Comparison of ENCODE assay signal across 19 mouse cellular contexts in genomic region chr19:23168899-23169658, GRCm38 (mm10). TPM values are rescaled to one million over a fixed set of nuclear protein-coding genes. Genes with fewer than 3 reads are reported as not detected.
A peak's percentile ranks its signal among the peaks of the same experiment; 100 is the strongest.
DNase-seq lines count a peak whose midpoint lies in the region; ATAC-seq and TF ChIP-seq lines count a peak whose summit lies in the region.
"Had no signal": no experiment of that assay in that cellular context is flagged by ENCODE, and none has a peak within 500 bp of the region (broad histone marks: within the 10 kb centered on the region; RNA-seq: fewer than 3 reads in every experiment).

No protein-coding gene starts in this region.

- no peak overlapping the region for H3K4me3 ChIP-seq in layer of hippocampus, adult 2 months
- no peak overlapping the region for H3K4me3 ChIP-seq in ES-Bruce4 (ENCODE audit: low read depth, low read length)
- H3K4me3 ChIP-seq in kidney, embryonic 16.5 days (ENCODE audit: low read length), result no peak overlapping the region
- H3K4me3 ChIP-seq: embryonic facial prominence, embryonic 15.5 days; heart, adult 2 months; liver, embryonic 15.5 days; myocyte had no signal

- in situ Hi-C loops in Patski (cut with MboI; ENCODE audit: low pct_unique_long_range_greater_than_20kb), result no loop called here

- peak overlapping the region; percentile 78 for H3K27ac ChIP-seq in layer of hippocampus, adult 2 months
- H3K27ac ChIP-seq in ES-Bruce4 (ENCODE audit: insufficient read depth, low read length), result peak overlapping the region; percentile 73
- H3K27ac ChIP-seq in kidney, embryonic 16.5 days (ENCODE audit: low read length), result no peak overlapping the region
- H3K27ac ChIP-seq: embryonic facial prominence, embryonic 15.5 days; heart, adult 2 months; liver, embryonic 15.5 days had no signal

- no peak for TF ChIP-seq CTCF in layer of hippocampus, adult 2 months (conservative IDR thresholded peaks at IDR 0.05)
- TF ChIP-seq CTCF in ES-Bruce4 (IDR thresholded peaks at IDR 0.05; ENCODE audit: low read depth, low read length) (no peak), Patski (IDR thresholded peaks at IDR 0.05) (no peak)

- ATAC-seq in Patski, result peak; percentile 17
- ATAC-seq in megakaryocyte-erythroid progenitor cell, adult 5-6 weeks (replicated peaks; ENCODE audit: low FRiP score, low TSS enrichment, poor library complexity, severe bottlenecking), result 0 out of 2 replicates have a peak, but pooled peaks have one; percentile 12
- no peak for ATAC-seq in kidney, embryonic 16.5 days (ENCODE audit: low FRiP score, low TSS enrichment)

- TF ChIP-seq EP300 in ES-Bruce4 (IDR thresholded peaks at IDR 0.05; ENCODE audit: insufficient read depth, low read depth, low read length), result no peak

- H3K9ac ChIP-seq in ES-Bruce4 (ENCODE audit: low read depth, poor library complexity, severe bottlenecking), result no peak overlapping the region
- H3K9ac ChIP-seq in kidney, embryonic 16.5 days (replicated peaks; ENCODE audit: low read length), result no peak overlapping the region
- H3K9ac ChIP-seq: embryonic facial prominence, embryonic 15.5 days; liver, embryonic 15.5 days had no signal

- no peaks in the 10 kb centered on the region for H3K27me3 ChIP-seq in ES-Bruce4 (ENCODE audit: control insufficient read depth, insufficient read depth, low read length, poor library complexity, severe bottlenecking)
- no peaks in the 10 kb centered on the region for H3K27me3 ChIP-seq in Patski
- no peaks in the 10 kb centered on the region for H3K27me3 ChIP-seq in kidney, embryonic 16.5 days (ENCODE audit: insufficient read depth, low read length)
- H3K27me3 ChIP-seq: embryonic facial prominence, embryonic 15.5 days; liver, embryonic 15.5 days had no signal

- no peak for TF ChIP-seq POLR2A in ES-Bruce4 (IDR thresholded peaks at IDR 0.05; ENCODE audit: insufficient read depth, low read length)

- POLR2A ChIA-PET in Patski (lab: Charles Lee), result interaction anchor here (0.7 kb wide), 1 partner anchor 238 kb away, joined by 4 read pairs; no protein-coding TSS in a partner anchor

- 71% methylated on average over 5 of the region's 5 CpGs for WGBS in kidney, embryonic 16.5 days

- no peaks in the 10 kb centered on the region; the same call in 1 of the 2 replicates for H3K9me3 ChIP-seq in ES-Bruce4 (replicated peaks; ENCODE audit: control insufficient read depth, insufficient read depth, low read length, poor library complexity, severe bottlenecking)
- no peaks in the 10 kb centered on the region for H3K9me3 ChIP-seq in kidney, embryonic 16.5 days (ENCODE audit: low read length)
- H3K9me3 ChIP-seq: embryonic facial prominence, embryonic 15.5 days; liver, embryonic 15.5 days had no signal

- no peak for DNase-seq in layer of hippocampus, adult 2 months (ENCODE audit: low spot score in 2 of 2)
- no peak for DNase-seq in layer of hippocampus, postnatal 36 days
- peak; percentile 24 for DNase-seq in Patski (ENCODE audit: low read depth, low spot score)
- DNase-seq in adrenal gland, postnatal 14 days, result no peak
- DNase-seq: adrenal gland, adult 8-10 months; cerebellum, adult 11 months; cerebellum, postnatal 25 days; gastrocnemius, postnatal 14 days; heart, adult 2 months; kidney, adult 11 months; kidney, postnatal 14 days; midbrain, embryonic 14.5 days; spleen, adult 18-20 months had no signal

- no peak overlapping the region for H3K4me2 ChIP-seq in kidney, embryonic 16.5 days (replicated peaks; ENCODE audit: low read depth, low read length)
- H3K4me2 ChIP-seq: embryonic facial prominence, embryonic 15.5 days; liver, embryonic 15.5 days had no signal

- H3K4me1 ChIP-seq in ES-Bruce4 (ENCODE audit: control insufficient read depth, insufficient read depth, low read length), result no peaks in the 10 kb centered on the region
- no peaks in the 10 kb centered on the region for H3K4me1 ChIP-seq in kidney, embryonic 16.5 days (ENCODE audit: insufficient read depth, low read length)
- H3K4me1 ChIP-seq: embryonic facial prominence, embryonic 15.5 days had no signal

- peaks cover 23% of the 10 kb centered on the region for H3K36me3 ChIP-seq in ES-Bruce4 (ENCODE audit: control insufficient read depth, insufficient read depth, low read length, poor library complexity, severe bottlenecking)
- H3K36me3 ChIP-seq in kidney, embryonic 16.5 days (ENCODE audit: insufficient read depth, low read length), result no peaks in the 10 kb centered on the region
- H3K36me3 ChIP-seq: embryonic facial prominence, embryonic 15.5 days; liver, embryonic 15.5 days had no signal

- CTCF ChIA-PET in Patski (lab: Charles Lee), result interaction anchor here (1.6 kb wide), 1 partner anchor 10 kb away, joined by 3 read pairs; no protein-coding TSS in a partner anchor

RNA-seq across cellular contexts. Expression of gene Klf9, which starts 28.1 kb away (rescaled TPM):
- total RNA-seq in layer of hippocampus, adult 2 months (2021), result 100 to 1,000 TPM; 176 to 178 TPM
- total RNA-seq in layer of hippocampus, postnatal 36 days (2021), result 100 to 1,000 TPM; 160 to 182 TPM
- polyA plus RNA-seq in ES-Bruce4 (2011; ENCODE audit: insufficient read depth, insufficient read length, low read depth, missing spikeins), result 73.8 and 77.1 TPM in 2 replicates
- 33.8 TPM for polyA plus RNA-seq in Patski (2021)
- 22.9 and 24.6 TPM in 2 replicates for total RNA-seq in megakaryocyte-erythroid progenitor cell, adult 5-6 weeks (2014; fragmentation: Nextera tagmentation)
- total RNA-seq in megakaryocyte-erythroid progenitor cell, adult 5-6 weeks (2017), result 19.9 and 25.0 TPM in 2 replicates
- total RNA-seq in adrenal gland, postnatal 14 days (2021), result 104 and 116 TPM in 2 replicates
- polyA plus RNA-seq in kidney, embryonic 16.5 days (2015; fragmentation: Nextera tagmentation; extraction: Ambion mirVana), result 5.8 and 6.5 TPM in 2 replicates
